Mouse (Mus musculus) limb, embryonic 10.5 days (tissue): ENCODE results near the gene Dlgap1. TPM values are rescaled to one million over a fixed set of nuclear protein-coding genes. Genes with fewer than 3 reads are reported as not detected.
"Not testable (repeated sequence)": the region's sequence is repeated elsewhere in the genome, so short reads cannot be mapped to it uniquely, and the experiment has no call there.

Experiments
- DNase-seq: peaks from one replicate; pipeline ENCODE4 v3.0.0-alpha.2; 2017; ENCODE audit warnings: low spot score
- H3K27ac ChIP-seq: fragments of 300-500 bp; sonication (generic); 2 replicates; pipeline ENCODE4 v1.5.1; 2016; ENCODE audit warnings: mild to moderate bottlenecking
- H3K27me3 ChIP-seq: fragments of 300-500 bp; sonication (generic); 2 replicates; pipeline ENCODE4 v1.6.1; 2016; ENCODE audit warnings: low read depth, mild to moderate bottlenecking; ENCODE audit not compliant: poor library complexity, severe bottlenecking
- H3K36me3 ChIP-seq: fragments of 300-500 bp; sonication (generic); 2 replicates; pipeline ENCODE4 v1.6.1; 2016; ENCODE audit warnings: mild to moderate bottlenecking, moderate library complexity
- H3K4me1 ChIP-seq: fragments of 300-500 bp; sonication (generic); 2 replicates; pipeline ENCODE4 v1.6.1; 2016
- H3K4me3 ChIP-seq: fragments of 300-500 bp; sonication (generic); 2 replicates; pipeline ENCODE4 v1.5.1; 2016; ENCODE audit warnings: mild to moderate bottlenecking, moderate library complexity
- H3K9me3 ChIP-seq: fragments of 300-500 bp; sonication (generic); replicated peaks from 2 replicates; pipeline ENCODE4 v1.6.1; 2016; ENCODE audit warnings: mild to moderate bottlenecking
- WGBS: fragments of 180-500 bp; shearing (Covaris S2); methylation state at CpG from one replicate; pipeline ENCODE4 v1.1.7; 2016; 5-methylcytosine and 5-hydroxymethylcytosine counted together
- polyA plus RNA-seq: library from polyadenylated mRNA; unstranded; fragments of >200 nt; fragmentation: Nextera tagmentation; extraction: Ambion mirVana; gene quantifications from 2 replicates; pipeline ENCODE4 v1.2.1, GENCODE M21; 2016

Gene Dlgap1
- polyA plus RNA-seq, 1 experiment from 2014 or later: 1.1 TPM

DNA sequence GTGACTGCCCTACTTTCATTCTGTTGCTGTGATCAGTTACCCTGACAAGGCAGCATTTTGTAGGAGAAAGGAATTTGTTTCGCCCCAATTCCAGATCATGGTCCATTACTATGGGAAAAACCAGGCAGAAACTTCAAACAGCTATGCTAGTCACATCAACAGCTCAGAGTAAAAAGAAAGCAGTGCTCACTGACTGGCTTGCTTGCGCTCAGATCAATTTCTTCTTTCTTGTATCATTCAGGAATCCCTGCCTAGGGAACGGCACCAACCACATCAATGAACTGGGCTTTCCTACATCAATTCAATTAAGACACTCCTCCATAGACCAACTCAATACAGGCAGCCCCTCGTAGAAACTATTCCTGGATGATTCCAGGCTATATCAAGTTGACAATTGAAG, 572.9 kb downstream of the Dlgap1 start:
- DNase-seq: no peak
- Histone ChIP-seq H3K36me3 (no peaks in the 10 kb centered on the region), H3K4me1 (no peaks in the 10 kb centered on the region), H3K4me3 (no peak overlapping the region), H3K27ac (no peak overlapping the region), H3K27me3 (no peaks in the 10 kb centered on the region), H3K9me3 (no peaks in the 10 kb centered on the region)
- WGBS: 93% methylated on average over 4 of the region's 4 CpGs

DNA sequence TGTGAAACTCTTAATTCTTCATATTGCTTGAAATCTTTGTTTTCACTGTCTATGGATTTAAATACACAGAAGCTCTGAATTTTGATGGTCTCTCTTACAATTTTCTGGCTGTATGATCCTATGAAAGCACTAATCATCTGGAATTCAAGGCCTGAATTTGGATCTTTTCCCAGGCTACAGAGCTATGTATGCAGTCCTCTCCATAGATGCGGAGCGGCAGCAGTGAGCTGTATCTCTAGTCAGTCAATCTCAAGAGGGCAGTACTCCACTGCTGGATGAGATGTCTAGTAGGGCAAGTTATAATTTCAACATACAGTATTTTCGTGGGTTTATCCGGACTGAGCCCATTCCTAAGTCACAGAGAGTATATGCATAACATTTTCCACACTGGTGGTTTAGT, 581.9 kb downstream of the Dlgap1 start:
- 94% methylated on average over 4 of the region's 4 CpGs for WGBS
- Histone ChIP-seq H3K36me3 (no peaks in the 10 kb centered on the region), H3K27me3 (no peaks in the 10 kb centered on the region), H3K9me3 (no peaks in the 10 kb centered on the region), H3K4me3 (no peak overlapping the region), H3K27ac (no peak overlapping the region), H3K4me1 (no peaks in the 10 kb centered on the region)
- DNase-seq: no peak

DNA sequence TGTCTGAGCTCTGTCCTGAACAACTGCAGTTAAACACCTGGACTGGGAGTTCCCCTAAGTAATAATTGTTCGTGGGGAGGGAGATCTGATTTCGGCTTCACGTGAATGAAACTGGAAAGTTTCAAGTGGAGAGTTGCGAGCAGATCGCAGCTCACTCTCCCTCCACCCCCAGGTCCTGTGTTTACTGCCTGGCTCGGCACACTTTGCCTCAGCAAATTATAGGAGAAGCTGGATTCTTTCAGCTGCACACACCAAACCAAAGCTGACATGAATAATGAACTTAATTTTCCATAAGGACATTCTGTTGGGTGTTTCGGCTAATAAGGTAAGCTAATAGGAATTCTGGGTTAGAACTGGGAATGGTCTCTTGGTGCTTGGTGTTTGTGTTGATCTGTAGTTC, 592.7 kb downstream of the Dlgap1 start:
- Histone ChIP-seq H3K9me3 (no peaks in the 10 kb centered on the region), H3K4me1 (peaks cover 7% of the 10 kb centered on the region), H3K27ac (0 out of 2 replicates have a peak overlapping the region, but pooled peaks have one; percentile 15), H3K36me3 (no peaks in the 10 kb centered on the region), H3K27me3 (no peaks in the 10 kb centered on the region), H3K4me3 (no peak overlapping the region)
- WGBS: 58% methylated on average over 7 of the region's 7 CpGs
- no peak for DNase-seq

DNA sequence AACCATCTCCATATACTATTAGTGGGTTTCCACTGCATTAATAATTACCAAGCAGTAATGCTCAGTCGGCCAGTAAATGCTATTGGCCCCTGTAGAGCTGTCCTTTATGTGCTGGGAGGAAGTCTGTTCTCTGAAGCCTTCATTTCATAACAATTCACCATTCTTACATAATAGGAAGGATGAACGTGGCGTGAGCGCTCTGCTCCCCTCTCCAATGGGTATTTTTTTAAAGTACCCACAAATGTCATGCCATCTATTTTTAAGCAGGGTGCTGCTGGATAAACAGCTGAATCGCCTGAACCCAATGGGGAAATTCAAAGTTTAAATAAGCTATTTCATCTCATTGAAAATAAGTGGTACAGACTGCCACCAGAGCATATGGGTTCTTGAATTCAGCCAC, 602.0 kb downstream of the Dlgap1 start:
- 90% methylated on average over 5 of the region's 5 CpGs for WGBS
- H3K9me3 ChIP-seq: no peaks in the 10 kb centered on the region
- H3K4me3 ChIP-seq: no peak overlapping the region
- DNase-seq: no peak
- no peak overlapping the region for H3K27ac ChIP-seq
- H3K27me3 ChIP-seq: no peaks in the 10 kb centered on the region
- no peaks in the 10 kb centered on the region for H3K36me3 ChIP-seq
- no peaks in the 10 kb centered on the region; the same call in 1 of the 2 replicates for H3K4me1 ChIP-seq

DNA sequence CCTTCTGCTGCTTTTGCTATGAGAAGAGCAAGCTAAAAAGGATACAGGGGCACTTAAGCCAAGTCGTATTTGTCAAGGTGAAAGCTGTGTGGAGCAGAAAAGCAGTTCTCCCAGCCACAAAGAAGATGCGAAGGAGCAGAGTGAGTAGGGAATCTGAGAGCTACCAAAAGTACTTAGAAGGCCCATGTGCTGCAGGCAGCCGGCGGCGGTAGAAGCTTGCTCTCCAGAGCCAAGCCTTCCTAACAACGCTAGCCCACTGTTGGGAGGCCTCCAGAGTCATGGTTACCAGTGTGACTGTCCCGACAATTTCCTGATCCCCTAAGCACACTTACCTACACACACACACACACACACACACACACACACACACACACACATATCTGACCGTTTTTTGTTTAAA, 614.2 kb downstream of the Dlgap1 start:
- WGBS: 67% methylated on average over 8 of the region's 8 CpGs
- no peaks in the 10 kb centered on the region for H3K9me3 ChIP-seq
- DNase-seq: no peak
- H3K27ac ChIP-seq: no peak overlapping the region
- no peaks in the 10 kb centered on the region for H3K27me3 ChIP-seq
- no peak overlapping the region for H3K4me3 ChIP-seq
- H3K36me3 ChIP-seq: no peaks in the 10 kb centered on the region
- H3K4me1 ChIP-seq: no peaks in the 10 kb centered on the region

DNA sequence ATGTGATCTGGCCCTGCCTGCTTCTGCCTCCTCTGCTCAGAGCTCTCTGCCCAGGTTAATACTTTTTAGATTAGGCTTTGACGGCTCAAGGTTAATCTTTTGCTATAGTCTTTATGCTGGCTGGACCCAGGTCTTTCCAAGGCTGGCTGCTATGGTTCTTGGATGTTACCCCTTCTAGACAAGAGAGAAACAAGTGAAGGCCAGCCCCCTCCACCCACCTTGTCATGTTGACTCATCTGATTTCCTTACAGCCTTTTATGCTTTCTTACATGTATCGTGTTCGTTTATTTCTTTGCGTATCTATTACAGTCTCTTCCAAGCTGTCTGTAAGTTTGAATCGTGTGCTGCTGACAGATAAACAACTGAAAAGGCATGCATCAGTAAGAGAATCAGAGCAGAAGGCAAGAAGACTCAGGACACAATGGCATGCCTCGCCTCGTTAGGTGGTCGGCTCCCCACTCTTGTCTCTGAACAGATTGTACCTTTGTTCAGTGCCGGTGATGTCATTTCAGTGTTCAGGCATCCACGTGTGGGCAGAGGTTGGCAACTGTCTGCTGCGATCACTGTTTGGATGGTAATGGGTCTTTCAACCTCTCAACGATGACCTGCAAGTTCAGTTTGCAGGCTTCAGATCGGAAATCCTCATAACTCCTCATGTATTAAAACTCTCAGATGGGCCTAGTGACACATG, 618.0 kb downstream of the Dlgap1 start:
- 91% methylated on average over 13 of the region's 13 CpGs for WGBS
- Histone ChIP-seq H3K36me3 (no peaks in the 10 kb centered on the region), H3K27ac (no peak overlapping the region), H3K27me3 (no peaks in the 10 kb centered on the region), H3K9me3 (no peaks in the 10 kb centered on the region), H3K4me1 (peaks cover 10% of the 10 kb centered on the region), H3K4me3 (no peak overlapping the region)
- DNase-seq: no peak

DNA sequence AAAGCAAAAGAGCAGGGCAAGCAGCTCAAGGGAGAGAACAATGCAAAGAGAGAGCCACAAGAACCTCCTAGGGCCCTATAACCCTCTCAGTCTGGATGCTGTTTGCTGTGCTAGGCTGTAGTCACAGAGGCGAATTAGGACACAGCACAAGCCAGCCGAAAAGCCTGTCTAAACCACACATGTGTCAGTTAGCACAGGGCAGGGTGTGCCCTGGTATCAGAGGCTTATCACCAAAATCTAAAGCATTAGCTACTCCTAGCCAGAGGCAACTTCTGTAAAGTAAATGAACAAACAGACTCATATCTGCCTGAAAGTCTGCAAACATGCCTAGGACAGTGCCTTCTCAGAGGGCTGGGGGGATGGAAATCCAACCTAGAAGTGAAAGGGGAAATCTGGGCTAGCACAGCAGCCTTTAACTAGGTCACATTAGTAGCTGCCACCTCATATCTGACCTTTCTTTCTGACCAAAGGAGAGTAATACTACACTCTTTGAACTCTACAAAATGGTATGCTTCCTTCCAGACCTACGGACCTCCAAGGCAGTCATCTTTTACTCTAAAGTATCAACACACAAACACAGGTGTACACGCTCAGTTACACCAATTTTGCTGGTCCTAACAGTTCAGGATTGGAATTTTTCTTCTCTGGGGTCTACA, 619.2 kb downstream of the Dlgap1 start:
- 89% methylated on average over 3 of the region's 4 CpGs for WGBS
- not testable (repeated sequence) for H3K9me3 ChIP-seq, H3K27me3 ChIP-seq, H3K4me3 ChIP-seq, DNase-seq, H3K4me1 ChIP-seq, H3K27ac ChIP-seq, H3K36me3 ChIP-seq

DNA sequence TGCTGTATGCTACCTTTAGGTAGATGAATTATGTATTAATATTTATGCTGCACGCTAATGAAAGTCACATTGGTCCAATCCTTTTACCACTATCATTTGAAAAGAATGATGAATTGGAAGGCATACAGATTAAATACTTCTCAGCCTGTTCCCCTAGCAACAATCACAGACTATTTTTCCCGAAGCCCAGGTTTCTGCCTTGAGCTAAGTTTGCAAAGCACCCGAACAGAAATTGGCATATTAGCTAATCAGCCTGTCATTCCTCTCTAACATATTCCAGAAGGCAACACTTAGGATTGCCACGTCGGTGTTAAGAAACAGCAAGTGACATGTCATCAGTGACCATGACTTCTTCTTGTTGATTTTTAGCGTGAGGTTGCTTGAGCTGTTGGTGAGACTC, 619.8 kb downstream of the Dlgap1 start:
- DNase-seq: no peak
- Histone ChIP-seq H3K4me1 (peaks cover 10% of the 10 kb centered on the region), H3K4me3 (no peak overlapping the region), H3K27ac (no peak overlapping the region), H3K9me3 (no peaks in the 10 kb centered on the region), H3K27me3 (no peaks in the 10 kb centered on the region), H3K36me3 (no peaks in the 10 kb centered on the region)
- WGBS: 85% methylated on average over 6 of the region's 6 CpGs

DNA sequence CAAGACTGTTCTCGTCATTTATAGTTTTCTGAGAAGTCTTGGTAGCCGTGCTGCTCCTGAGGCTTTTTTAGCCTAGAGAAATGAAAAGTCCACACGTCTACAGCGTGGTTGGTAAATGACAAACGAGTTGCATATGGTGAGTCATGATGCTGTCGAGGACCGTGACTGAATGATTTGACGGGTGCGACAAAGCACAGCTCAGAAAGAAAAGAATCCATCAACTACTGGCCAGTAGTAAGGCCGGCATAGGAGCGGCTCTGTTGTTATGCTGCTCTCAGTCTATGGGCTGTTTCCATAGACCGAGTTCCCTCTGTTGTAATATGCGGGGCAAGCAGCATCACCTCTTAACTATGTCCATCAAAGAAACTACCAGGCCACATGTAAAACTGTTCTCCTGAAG, 620.3 kb downstream of the Dlgap1 start:
- H3K36me3 ChIP-seq: no peaks in the 10 kb centered on the region
- WGBS: 79% methylated on average over 13 of the region's 13 CpGs
- no peak overlapping the region for H3K27ac ChIP-seq
- no peaks in the 10 kb centered on the region for H3K27me3 ChIP-seq
- no peak overlapping the region for H3K4me3 ChIP-seq
- DNase-seq: no peak
- no peaks in the 10 kb centered on the region for H3K9me3 ChIP-seq
- H3K4me1 ChIP-seq: peaks cover 10% of the 10 kb centered on the region

DNA sequence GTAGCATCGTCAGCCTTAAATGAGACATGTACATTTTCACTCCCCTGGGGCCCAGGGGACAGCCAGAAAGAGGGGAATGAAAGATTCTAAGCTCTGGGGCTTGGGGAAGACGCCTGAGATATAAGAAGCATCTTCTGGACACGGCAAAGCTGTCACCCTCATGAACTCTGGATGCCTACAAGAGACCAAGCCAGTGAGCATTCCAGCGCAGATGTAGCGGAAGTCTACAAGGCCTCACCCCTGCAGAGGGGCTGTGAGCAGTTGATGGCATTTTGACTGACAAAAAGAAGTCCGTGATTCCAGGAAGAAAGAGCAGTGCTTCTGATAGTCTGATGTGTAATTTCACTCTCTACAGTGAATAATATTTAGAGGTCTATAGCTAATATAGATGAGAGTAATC, 621.6 kb downstream of the Dlgap1 start:
- Histone ChIP-seq H3K27ac (no peak overlapping the region), H3K27me3 (no peaks in the 10 kb centered on the region), H3K9me3 (no peaks in the 10 kb centered on the region), H3K36me3 (no peaks in the 10 kb centered on the region), H3K4me3 (no peak overlapping the region), H3K4me1 (peaks cover 10% of the 10 kb centered on the region)
- DNase-seq: no peak
- WGBS: 79% methylated on average over 6 of the region's 6 CpGs

DNA sequence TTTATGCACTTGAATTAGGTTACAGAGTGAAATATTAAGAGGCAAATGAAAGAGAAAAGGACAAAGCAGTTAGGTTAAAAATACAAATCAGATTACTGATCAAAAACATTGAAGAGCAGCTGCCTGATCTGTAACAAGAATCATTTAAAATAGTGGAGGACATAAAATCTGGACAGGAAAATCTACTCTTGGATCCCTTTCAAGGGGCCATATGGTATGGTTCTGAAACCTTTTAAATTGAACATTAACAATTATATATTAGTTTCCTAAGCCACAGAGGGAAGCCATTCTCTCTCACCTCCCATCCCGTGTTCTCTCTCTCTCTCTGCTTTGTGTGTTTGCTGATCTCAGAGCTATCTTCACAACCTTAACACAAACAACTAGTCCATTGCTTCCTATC, 625.4 kb downstream of the Dlgap1 start:
- Histone ChIP-seq H3K27ac (no peak overlapping the region), H3K4me1 (peaks cover 2% of the 10 kb centered on the region), H3K27me3 (no peaks in the 10 kb centered on the region), H3K9me3 (no peaks in the 10 kb centered on the region), H3K36me3 (no peaks in the 10 kb centered on the region), H3K4me3 (no peak overlapping the region)
- WGBS: 87% methylated on average over 1 of the region's 1 CpGs
- DNase-seq: no peak

DNA sequence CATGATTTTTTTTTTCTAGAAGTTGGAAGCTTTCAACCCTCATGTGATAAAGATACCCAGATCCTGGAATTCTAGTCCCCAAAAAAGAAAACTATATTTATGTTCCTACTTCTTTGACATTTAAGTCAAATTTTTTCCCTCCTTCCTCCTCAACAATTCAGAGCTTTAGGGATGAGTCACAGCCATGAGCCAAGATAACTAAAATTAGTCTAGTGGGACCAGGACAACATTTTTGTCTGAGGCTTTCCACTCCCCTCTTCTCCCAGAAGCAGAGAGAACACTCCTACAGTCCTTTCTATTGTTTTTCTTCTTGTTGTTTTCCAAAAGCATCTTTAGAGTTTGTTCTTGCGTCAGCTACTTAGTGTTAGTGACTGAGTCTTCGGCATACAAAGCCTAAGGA, 627.5 kb downstream of the Dlgap1 start:
- Histone ChIP-seq H3K36me3 (no peaks in the 10 kb centered on the region), H3K27me3 (no peaks in the 10 kb centered on the region), H3K27ac (no peak overlapping the region), H3K9me3 (no peaks in the 10 kb centered on the region), H3K4me3 (no peak overlapping the region), H3K4me1 (no peaks in the 10 kb centered on the region)
- DNase-seq: no peak
- 85% methylated on average over 2 of the region's 2 CpGs for WGBS

DNA sequence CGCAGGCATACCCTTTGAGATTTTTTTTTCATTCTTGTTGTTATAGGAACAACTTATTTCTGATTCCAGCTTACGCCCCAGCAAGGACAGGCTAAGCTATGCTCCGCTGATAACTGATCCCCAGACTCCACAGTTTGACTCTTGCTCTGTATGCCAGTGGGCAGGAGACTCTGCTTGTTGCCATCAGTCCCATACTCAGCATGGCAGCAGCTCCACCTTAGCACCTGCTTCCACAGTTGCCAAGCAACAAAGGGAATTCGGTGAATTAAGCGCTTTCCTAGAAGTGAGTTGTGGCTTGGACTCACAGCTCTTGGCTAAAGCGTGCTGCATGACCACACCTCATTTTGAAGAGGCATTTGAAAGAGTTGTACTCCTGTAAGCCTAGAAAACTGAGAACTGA, 631.6 kb downstream of the Dlgap1 start:
- H3K4me1 ChIP-seq: no peaks in the 10 kb centered on the region
- no peaks in the 10 kb centered on the region for H3K9me3 ChIP-seq
- H3K4me3 ChIP-seq: no peak overlapping the region
- WGBS: 86% methylated on average over 6 of the region's 6 CpGs
- H3K36me3 ChIP-seq: no peaks in the 10 kb centered on the region
- no peak overlapping the region for H3K27ac ChIP-seq
- H3K27me3 ChIP-seq: no peaks in the 10 kb centered on the region
- DNase-seq: no peak

DNA sequence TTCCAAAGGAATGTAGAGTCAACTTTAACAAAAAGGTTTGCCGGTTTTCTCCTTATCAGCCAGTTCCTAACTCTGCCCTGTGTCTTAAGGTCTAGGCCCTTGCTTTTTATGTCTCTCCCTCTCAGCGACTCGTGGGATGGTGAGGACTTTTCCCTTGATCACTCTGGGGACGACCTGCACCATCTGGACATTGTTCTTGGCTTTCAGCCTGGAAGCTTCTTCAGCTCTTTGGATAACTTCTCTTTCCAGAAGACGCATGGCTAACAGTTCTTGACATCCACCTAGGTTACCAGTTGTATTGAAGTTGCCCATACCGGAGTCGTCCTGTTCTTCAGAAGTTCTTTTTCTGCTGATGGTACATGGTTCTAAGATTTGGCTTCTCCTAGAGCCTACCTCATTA, 633.2 kb downstream of the Dlgap1 start:
- DNase-seq: no peak
- Histone ChIP-seq H3K27ac (no peak overlapping the region), H3K9me3 (no peaks in the 10 kb centered on the region), H3K27me3 (no peaks in the 10 kb centered on the region), H3K36me3 (no peaks in the 10 kb centered on the region), H3K4me3 (no peak overlapping the region), H3K4me1 (no peaks in the 10 kb centered on the region)
- 90% methylated on average over 7 of the region's 7 CpGs for WGBS
